In the genomic region with DNA sequence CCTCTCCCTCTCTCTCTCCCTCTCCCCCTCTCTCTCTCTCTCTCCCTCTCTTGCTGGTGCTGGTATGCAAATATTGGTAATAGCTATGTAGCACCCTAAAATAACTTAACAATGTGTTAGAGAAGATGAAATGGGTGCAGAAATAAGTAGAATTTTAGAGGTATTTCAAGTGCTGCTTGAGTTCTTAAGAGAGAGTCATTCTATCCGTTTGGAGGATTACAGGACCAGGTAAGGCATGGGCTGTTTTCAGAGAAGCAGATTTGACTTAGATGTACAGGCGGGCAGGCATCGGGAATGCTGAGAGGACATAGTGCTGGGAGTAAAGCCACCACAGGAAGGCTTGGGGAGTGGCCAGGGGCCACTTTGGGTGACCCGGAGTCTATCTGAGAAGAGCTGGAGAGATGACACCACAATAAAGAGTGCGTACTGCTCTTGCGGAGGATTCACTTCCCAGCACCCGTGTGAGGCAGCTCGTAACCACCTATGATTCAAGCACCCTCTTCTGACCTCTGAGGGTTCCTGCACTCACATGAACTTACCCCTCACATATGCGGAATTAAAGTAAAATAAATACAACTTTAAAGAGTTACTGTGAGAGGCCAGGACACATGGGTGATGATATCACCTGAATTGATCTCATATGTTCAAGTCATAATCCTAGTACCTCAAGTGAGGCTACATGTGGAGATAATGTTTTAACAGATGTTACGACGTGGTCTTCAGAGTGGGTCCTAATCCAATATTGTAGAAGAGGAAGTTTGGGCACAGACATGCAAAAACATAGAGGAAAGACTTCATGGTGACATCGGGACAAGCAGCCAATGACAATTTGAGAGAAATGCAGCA, we compare ENCODE assay signal across 20 mouse cellular contexts. TPM values are rescaled to one million over a fixed set of nuclear protein-coding genes. Genes with fewer than 3 reads are reported as not detected.
DNase-seq lines count a peak whose midpoint lies in the region; ATAC-seq and TF ChIP-seq lines count a peak whose summit lies in the region.
"Had no signal": no experiment of that assay in that cellular context is flagged by ENCODE, and none has a peak within 500 bp of the region (broad histone marks: within the 10 kb centered on the region; RNA-seq: fewer than 3 reads in every experiment).

No protein-coding gene starts in this region.

- no peak for DNase-seq in heart, postnatal 0 days (ENCODE audit: low spot score)
- DNase-seq in lung, postnatal 25 days (ENCODE audit: low spot score), result no peak
- DNase-seq in stomach, postnatal 0 days (ENCODE audit: low spot score), result no peak
- no peak for DNase-seq in embryo, embryonic 10.5 days (ENCODE audit: low spot score)
- DNase-seq in frontal cortex, adult 2 months (ENCODE audit: extremely low spot score in 1 of 2, low spot score in 1 of 2), result no peak
- DNase-seq: adrenal gland, postnatal 36 days; cerebellum, adult 9-11 months; gastrocnemius, postnatal 36 days; kidney, adult 18-20 months; kidney, postnatal 4 days; layer of hippocampus, postnatal 36 days; left cerebral cortex, postnatal 4 days; lung, postnatal 10 days; midbrain, embryonic 14.5 days; thymus, postnatal 36 days had no signal

- H3K27ac ChIP-seq in heart, postnatal 0 days (ENCODE audit: low read depth), result no peak overlapping the region
- no peak overlapping the region for H3K27ac ChIP-seq in heart, embryonic 12.5 days (ENCODE audit: poor library complexity, severe bottlenecking)
- peak overlapping the region; percentile 42; the same call in 1 of the 2 replicates for H3K27ac ChIP-seq in lung, embryonic 15.5 days
- H3K27ac ChIP-seq in stomach, postnatal 0 days (replicated peaks), result no peak overlapping the region
- H3K27ac ChIP-seq: heart, embryonic 15.5 days; hindbrain, embryonic 12.5 days had no signal

- no peaks in the 10 kb centered on the region for H3K27me3 ChIP-seq in heart, postnatal 0 days (ENCODE audit: control insufficient read depth, insufficient read depth, low read length)
- H3K27me3 ChIP-seq in heart, embryonic 12.5 days (replicated peaks), result no peaks in the 10 kb centered on the region
- no peaks in the 10 kb centered on the region for H3K27me3 ChIP-seq in lung, embryonic 15.5 days
- no peaks in the 10 kb centered on the region for H3K27me3 ChIP-seq in stomach, postnatal 0 days (ENCODE audit: control insufficient read depth, insufficient read depth, low read length)
- H3K27me3 ChIP-seq: heart, embryonic 15.5 days; hindbrain, embryonic 12.5 days had no signal

- no peak for TF ChIP-seq EP300 in heart, postnatal 0 days (IDR thresholded peaks at IDR 0.05; ENCODE audit: low read depth)
- no peak for TF ChIP-seq EP300 in stomach, postnatal 0 days (optimal IDR thresholded peaks at IDR 0.05)

- 61% methylated on average over 12 of the region's 12 CpGs for WGBS in heart, postnatal 0 days
- 67% methylated on average over 12 of the region's 12 CpGs for WGBS in heart, embryonic 12.5 days
- WGBS in lung, embryonic 15.5 days, result 51% methylated on average over 12 of the region's 12 CpGs
- 72% methylated on average over 12 of the region's 12 CpGs for WGBS in stomach, postnatal 0 days

- no peaks in the 10 kb centered on the region for H3K36me3 ChIP-seq in heart, postnatal 0 days (replicated peaks; ENCODE audit: control insufficient read depth, insufficient read depth, low read length)
- no peaks in the 10 kb centered on the region for H3K36me3 ChIP-seq in heart, embryonic 12.5 days
- H3K36me3 ChIP-seq in lung, embryonic 15.5 days, result no peaks in the 10 kb centered on the region
- no peaks in the 10 kb centered on the region for H3K36me3 ChIP-seq in stomach, postnatal 0 days (ENCODE audit: control insufficient read depth, insufficient read depth, low read length)
- H3K36me3 ChIP-seq: heart, embryonic 15.5 days; hindbrain, embryonic 12.5 days had no signal

- H3K4me2 ChIP-seq in heart, postnatal 0 days (ENCODE audit: low read depth, low read length), result no peak overlapping the region
- no peak overlapping the region for H3K4me2 ChIP-seq in heart, embryonic 12.5 days
- peak overlapping the region; percentile 39; the same call in 1 of the 2 replicates for H3K4me2 ChIP-seq in lung, embryonic 15.5 days
- no peak overlapping the region for H3K4me2 ChIP-seq in stomach, postnatal 0 days (replicated peaks; ENCODE audit: low read depth)
- H3K4me2 ChIP-seq: heart, embryonic 15.5 days; hindbrain, embryonic 12.5 days had no signal

- H3K4me3 ChIP-seq in heart, postnatal 0 days (ENCODE audit: low read depth, low read length), result no peak overlapping the region
- H3K4me3 ChIP-seq in heart, embryonic 12.5 days, result no peak overlapping the region
- no peak overlapping the region for H3K4me3 ChIP-seq in lung, embryonic 15.5 days
- no peak overlapping the region for H3K4me3 ChIP-seq in stomach, postnatal 0 days (ENCODE audit: low read depth, low read length)
- H3K4me3 ChIP-seq: heart, embryonic 15.5 days; hindbrain, embryonic 12.5 days had no signal

- TF ChIP-seq CTCF in heart, postnatal 0 days (IDR thresholded peaks at IDR 0.05; ENCODE audit: low read depth), result 0 out of 2 replicates have a peak, but pooled peaks have one; percentile 23
- TF ChIP-seq CTCF in stomach, postnatal 0 days (IDR thresholded peaks at IDR 0.05; ENCODE audit: low read depth), result peak; percentile 20; the same call in 1 of the 2 replicates

- 0 out of 2 replicates have a peak, but pooled peaks cover 7% of the 10 kb centered on the region for H3K4me1 ChIP-seq in heart, postnatal 0 days (ENCODE audit: control insufficient read depth, insufficient read depth)
- peaks cover 4% of the 10 kb centered on the region for H3K4me1 ChIP-seq in heart, embryonic 12.5 days (replicated peaks)
- no peaks in the 10 kb centered on the region for H3K4me1 ChIP-seq in lung, embryonic 15.5 days
- no peaks in the 10 kb centered on the region for H3K4me1 ChIP-seq in stomach, postnatal 0 days (replicated peaks; ENCODE audit: control insufficient read depth, insufficient read depth)
- H3K4me1 ChIP-seq: hindbrain, embryonic 12.5 days had no signal

- H3K9me3 ChIP-seq in heart, postnatal 0 days (replicated peaks; ENCODE audit: control insufficient read depth, low read length), result no peaks in the 10 kb centered on the region
- H3K9me3 ChIP-seq in heart, embryonic 12.5 days (replicated peaks), result no peaks in the 10 kb centered on the region
- H3K9me3 ChIP-seq in lung, embryonic 15.5 days, result no peaks in the 10 kb centered on the region
- H3K9me3 ChIP-seq in stomach, postnatal 0 days (ENCODE audit: control insufficient read depth, low read length), result no peaks in the 10 kb centered on the region
- H3K9me3 ChIP-seq: heart, embryonic 15.5 days; hindbrain, embryonic 12.5 days had no signal

- H3K9ac ChIP-seq in heart, postnatal 0 days (replicated peaks; ENCODE audit: low read depth, low read length), result no peak overlapping the region
- H3K9ac ChIP-seq in heart, embryonic 12.5 days, result no peak overlapping the region
- H3K9ac ChIP-seq in lung, embryonic 15.5 days, result no peak overlapping the region
- no peak overlapping the region for H3K9ac ChIP-seq in stomach, postnatal 0 days (ENCODE audit: low read length)
- H3K9ac ChIP-seq: heart, embryonic 15.5 days; hindbrain, embryonic 12.5 days had no signal

- no peak for ATAC-seq in heart, postnatal 0 days (ENCODE audit: insufficient read depth, low read depth)
- ATAC-seq in heart, embryonic 12.5 days (ENCODE audit: insufficient number of reproducible peaks, low FRiP score), result no peak
- ATAC-seq in lung, embryonic 15.5 days (ENCODE audit: borderline replicate concordance, extremely low read depth, low FRiP score, low TSS enrichment), result peak; percentile 47; the same call in 1 of the 2 replicates
- peak; percentile 65 for ATAC-seq in common myeloid progenitor, adult 5-6 weeks (replicated peaks; ENCODE audit: low read depth, poor library complexity, severe bottlenecking)
- no peak for ATAC-seq in stomach, postnatal 0 days (ENCODE audit: low FRiP score, low TSS enrichment)

RNA-seq across cellular contexts. Expression of a gene that starts 11.1 kb away (rescaled TPM):
- 54.2 and 68.2 TPM in 2 replicates for total RNA-seq in heart, postnatal 0 days (2014; rRNA removed; ENCODE audit: low replicate concordance)
- polyA plus RNA-seq in heart, postnatal 0 days (2015; fragmentation: Nextera tagmentation; extraction: Ambion mirVana), result 53.2 and 58.0 TPM in 2 replicates
- 105 and 108 TPM in 2 replicates for polyA plus RNA-seq in heart, embryonic 12.5 days (2016; fragmentation: Nextera tagmentation; extraction: Ambion mirVana)
- polyA plus RNA-seq in lung, embryonic 15.5 days (2015; fragmentation: Nextera tagmentation; extraction: Ambion mirVana), result 174 and 181 TPM in 2 replicates
- 85.9 and 95.0 TPM in 2 replicates for total RNA-seq in common myeloid progenitor, adult 5-6 weeks (2017)
- 58.0 and 58.6 TPM in 2 replicates for polyA plus RNA-seq in stomach, postnatal 0 days (2015; fragmentation: Nextera tagmentation; extraction: Ambion mirVana)
- polyA plus RNA-seq in frontal cortex, adult 2 months (2012; rRNA removed), result 20.7 and 22.0 TPM in 2 replicates

RNA-seq across cellular contexts. Expression of a gene that starts 41.8 kb away (rescaled TPM):
- total RNA-seq in heart, postnatal 0 days (2014; rRNA removed; ENCODE audit: low replicate concordance), result 1,718 and 2,037 TPM in 2 replicates
- 1,180 and 1,227 TPM in 2 replicates for polyA plus RNA-seq in heart, postnatal 0 days (2015; fragmentation: Nextera tagmentation; extraction: Ambion mirVana)
- 468 and 489 TPM in 2 replicates for polyA plus RNA-seq in heart, embryonic 12.5 days (2016; fragmentation: Nextera tagmentation; extraction: Ambion mirVana)
- polyA plus RNA-seq in lung, embryonic 15.5 days (2015; fragmentation: Nextera tagmentation; extraction: Ambion mirVana), result 291 and 306 TPM in 2 replicates
- 130 TPM in 2 replicates for total RNA-seq in common myeloid progenitor, adult 5-6 weeks (2017)
- polyA plus RNA-seq in stomach, postnatal 0 days (2015; fragmentation: Nextera tagmentation; extraction: Ambion mirVana), result 322 and 327 TPM in 2 replicates
- polyA plus RNA-seq in frontal cortex, adult 2 months (2012; rRNA removed), result 279 and 326 TPM in 2 replicates

RNA-seq across cellular contexts. Expression of a gene that starts 42.4 kb away (rescaled TPM):
- total RNA-seq in heart, postnatal 0 days (2014; rRNA removed; ENCODE audit: low replicate concordance), result 8.1 and 9.5 TPM in 2 replicates
- polyA plus RNA-seq in heart, postnatal 0 days (2015; fragmentation: Nextera tagmentation; extraction: Ambion mirVana), result 39.0 and 42.7 TPM in 2 replicates
- 31.8 TPM in 2 replicates for polyA plus RNA-seq in heart, embryonic 12.5 days (2016; fragmentation: Nextera tagmentation; extraction: Ambion mirVana)
- 30.7 and 32.5 TPM in 2 replicates for polyA plus RNA-seq in lung, embryonic 15.5 days (2015; fragmentation: Nextera tagmentation; extraction: Ambion mirVana)
- total RNA-seq in common myeloid progenitor, adult 5-6 weeks (2017), result 27.8 and 31.0 TPM in 2 replicates
- 22.3 and 23.7 TPM in 2 replicates for polyA plus RNA-seq in stomach, postnatal 0 days (2015; fragmentation: Nextera tagmentation; extraction: Ambion mirVana)
- 10.9 and 14.7 TPM in 2 replicates for polyA plus RNA-seq in frontal cortex, adult 2 months (2012; rRNA removed)

Comparison
In these comparisons a context has a peak if more than half of its experiments do, and no peak if none do; other contexts are left out.
1. ATAC-seq: peak in lung, embryonic 15.5 days (single experiment) and common myeloid progenitor, adult 5-6 weeks (single experiment); none in heart, postnatal 0 days (single experiment), heart, embryonic 12.5 days (single experiment) and stomach, postnatal 0 days (single experiment).